Mouse (Mus musculus) kidney, postnatal 10 days (tissue): ENCODE measurements at regions not wholly inside any gene's neighbourhood (a gene's known extent, or its start where the extent isn't known, plus 50 kb on each side); places are given as distances from the start of the nearest gene placed in this dataset.

Experiments
- DNase-seq: peaks from one replicate; pipeline ENCODE4 v3.0.0; 2021; ENCODE audit warnings: mixed read lengths

GRCm38 (mm10) chr8:11091675-11092345 lies 83.6 kb upstream of the Irs2 start:
- DNase-seq = no peak

- no peak for DNase-seq
These were observed 80.8 kb upstream of the Irs2 start for GRCm38 (mm10) chr8:11088946-11089665.

- no peak for DNase-seq
These were observed 77.0 kb upstream of the Irs2 start for GRCm38 (mm10) chr8:11085244-11085643.

GRCm38 (mm10) chr8:11084051-11084533 lies 75.8 kb upstream of the Irs2 start:
- peak; percentile 46 for DNase-seq

- no peak for DNase-seq
These were observed 72.6 kb upstream of the Irs2 start for GRCm38 (mm10) chr8:11080813-11081212.

- DNase-seq = no peak
These were observed 71.5 kb upstream of the Irs2 start for GRCm38 (mm10) chr8:11079805-11080204.

GRCm38 (mm10) chr8:11077138-11077537 lies 68.9 kb upstream of the Irs2 start:
- peak; percentile 51 for DNase-seq

GRCm38 (mm10) chr8:11071162-11071561 lies 62.9 kb upstream of the Irs2 start:
- peak; percentile 19 for DNase-seq

- no peak for DNase-seq
These were observed 59.2 kb upstream of the Irs2 start for GRCm38 (mm10) chr8:11067450-11067849.

GRCm38 (mm10) chr8:11065990-11066389 lies 57.7 kb upstream of the Irs2 start:
- no peak for DNase-seq

- DNase-seq = no peak
These were observed 57.0 kb upstream of the Irs2 start for GRCm38 (mm10) chr8:11065303-11065702.

GRCm38 (mm10) chr8:11063058-11063457 lies 54.8 kb upstream of the Irs2 start:
- DNase-seq = no peak

- no peak for DNase-seq
These were observed 54.2 kb upstream of the Irs2 start for GRCm38 (mm10) chr8:11062348-11062946.

- no peak for DNase-seq
These were observed 53.5 kb upstream of the Irs2 start for GRCm38 (mm10) chr8:11061711-11062110.

GRCm38 (mm10) chr8:11060604-11061003 lies 52.3 kb upstream of the Irs2 start:
- no peak for DNase-seq

GRCm38 (mm10) chr8:11058392-11058791 lies 50.1 kb upstream of the Irs2 start:
- no peak for DNase-seq
